Mouse (Mus musculus) small intestine, adult 2 months (tissue): Measurements from ENCODE around the gene C2. TPM values are rescaled to one million over a fixed set of nuclear protein-coding genes. Genes with fewer than 3 reads are reported as not detected.

Experiments used
- H3K27ac ChIP-seq: fragments of 200-500 bp; 2 replicates; pipeline ENCODE4 v1.5.1; 2012; ENCODE audit warnings: low read depth, low read length, control low read depth, inconsistent platforms; ENCODE audit not compliant: insufficient read depth
- H3K27me3 ChIP-seq: fragments of 200-500 bp; 2 replicates; pipeline ENCODE4 v1.6.1; 2012; ENCODE audit warnings: mild to moderate bottlenecking, moderate library complexity, low read length, inconsistent platforms; ENCODE audit not compliant: control insufficient read depth, insufficient read depth
- H3K36me3 ChIP-seq: fragments of 200-500 bp; 2 replicates; pipeline ENCODE4 v1.6.1; 2012; ENCODE audit warnings: mild to moderate bottlenecking, low read length, control low read depth, inconsistent platforms; ENCODE audit not compliant: control insufficient read depth, insufficient read depth
- H3K4me1 ChIP-seq: fragments of 200-500 bp; 2 replicates; pipeline ENCODE4 v1.6.1; 2012; ENCODE audit warnings: low read length, inconsistent platforms, mixed read lengths; ENCODE audit not compliant: control insufficient read depth, insufficient read depth, insufficient read length
- H3K4me3 ChIP-seq: fragments of 200-500 bp; 2 replicates; pipeline ENCODE4 v1.5.1; 2012; ENCODE audit warnings: low read depth, mild to moderate bottlenecking, control low read depth, inconsistent platforms, low read length, moderate library complexity
- CTCF ChIP-seq: fragments of 200-500 bp; IDR thresholded peaks from 2 replicates; pipeline ENCODE4 v1.5.1; 2012; ENCODE audit warnings: low read depth, mild to moderate bottlenecking, control low read depth, inconsistent platforms, low read length, moderate library complexity, mixed read lengths; ENCODE audit not compliant: insufficient replicate concordance, insufficient read length; ENCODE audit errors: extremely low read depth
- POLR2A ChIP-seq: fragments of 200-500 bp; IDR thresholded peaks from 2 replicates; pipeline ENCODE4 v1.6.1; 2012; ENCODE audit warnings: low read depth, mild to moderate bottlenecking, control low read depth, inconsistent platforms, low read length, moderate library complexity
- WGBS: fragments of 180-500 bp; shearing (Covaris S2); methylation state at CpG from one replicate; pipeline ENCODE4 v1.1.7; 2018; 5-methylcytosine and 5-hydroxymethylcytosine counted together
- polyA plus RNA-seq: library from polyadenylated mRNA; depleted of rRNA; stranded (reverse); fragments of >200 nt; gene quantifications from 2 replicates; pipeline ENCODE4 v1.2.3, GENCODE M21; 2012

C2 gene
- polyA plus RNA-seq, 1 experiment: 10.6 TPM

DNA sequence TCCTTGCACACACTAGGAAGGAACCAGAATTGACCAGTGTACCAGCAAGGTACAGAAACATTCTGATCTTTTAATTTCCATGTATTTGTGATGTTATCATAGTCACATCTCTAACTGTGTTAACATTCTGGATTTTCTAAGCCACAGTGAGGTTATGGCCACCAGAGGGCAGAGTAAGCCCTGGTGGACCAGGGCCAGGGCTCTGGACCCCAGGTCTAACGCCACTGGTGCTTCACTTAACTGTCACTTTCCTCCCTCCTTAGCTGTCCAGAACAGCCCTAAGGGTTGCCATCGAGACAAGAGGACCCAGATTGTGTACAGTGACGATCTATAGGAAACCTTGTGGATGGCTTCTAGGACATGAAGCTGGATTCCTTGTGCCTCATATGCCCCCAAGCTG, 42.2 kb downstream of the C2 start:
- Histone ChIP-seq H3K4me1 (peaks cover 12% of the 10 kb centered on the region; the same call in 1 of the 2 replicates), H3K36me3 (peaks cover 54% of the 10 kb centered on the region), H3K4me3 (no peak overlapping the region), H3K27me3 (no peaks in the 10 kb centered on the region), H3K27ac (no peak overlapping the region)
- TF ChIP-seq POLR2A (no peak), CTCF (peak; percentile 89; the same call in 1 of the 2 replicates)
- WGBS: 31% methylated on average over 3 of the region's 3 CpGs

DNA sequence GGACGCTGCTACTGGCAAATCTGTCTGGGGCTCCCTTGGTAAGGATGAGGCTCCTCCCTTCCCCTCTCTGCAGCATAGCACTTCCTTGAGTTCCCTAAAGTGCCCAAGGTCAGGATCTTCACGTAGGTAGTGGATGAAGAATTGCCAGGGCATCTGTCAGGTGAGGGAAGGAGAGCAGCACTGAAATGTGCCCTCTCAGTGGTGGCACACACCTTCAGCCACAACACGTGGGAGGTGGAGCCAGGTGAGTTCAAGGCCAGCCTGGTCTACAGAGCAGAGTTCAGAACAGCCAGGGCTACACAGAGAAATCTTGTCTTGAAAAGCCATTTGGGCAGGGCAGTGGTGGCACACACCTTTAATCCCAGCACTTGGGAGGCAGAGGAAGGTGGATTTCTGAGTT, 43.3 kb downstream of the C2 start:
- Histone ChIP-seq H3K27me3 (no peaks in the 10 kb centered on the region), H3K4me1 (peaks cover 4% of the 10 kb centered on the region; the same call in 1 of the 2 replicates), H3K27ac (no peak overlapping the region), H3K36me3 (peaks cover 50% of the 10 kb centered on the region), H3K4me3 (no peak overlapping the region)
- WGBS: 43% methylated on average over 3 of the region's 3 CpGs
- TF ChIP-seq CTCF: no peak
- TF ChIP-seq POLR2A: no peak

DNA sequence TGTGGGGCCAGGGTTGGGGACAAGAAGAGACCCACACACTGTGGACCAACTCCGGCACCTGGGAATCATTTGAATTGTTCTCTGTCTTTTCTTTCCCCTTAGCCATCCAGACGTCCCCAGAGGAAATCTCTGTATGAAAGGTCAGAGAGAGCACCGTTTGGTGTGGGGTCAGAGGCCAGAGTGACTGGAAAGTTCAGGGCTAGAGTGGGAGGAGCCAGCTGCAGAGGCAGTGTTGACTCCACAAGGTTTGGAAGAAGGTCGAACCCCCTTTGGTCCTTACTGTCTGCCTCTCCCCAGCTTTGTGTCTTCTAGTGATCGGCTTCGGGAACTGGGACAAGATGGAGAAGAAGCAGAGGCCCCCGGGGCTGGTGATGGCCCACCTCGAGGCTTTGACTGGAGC, 44.6 kb downstream of the C2 start:
- H3K27ac ChIP-seq: no peak overlapping the region

DNA sequence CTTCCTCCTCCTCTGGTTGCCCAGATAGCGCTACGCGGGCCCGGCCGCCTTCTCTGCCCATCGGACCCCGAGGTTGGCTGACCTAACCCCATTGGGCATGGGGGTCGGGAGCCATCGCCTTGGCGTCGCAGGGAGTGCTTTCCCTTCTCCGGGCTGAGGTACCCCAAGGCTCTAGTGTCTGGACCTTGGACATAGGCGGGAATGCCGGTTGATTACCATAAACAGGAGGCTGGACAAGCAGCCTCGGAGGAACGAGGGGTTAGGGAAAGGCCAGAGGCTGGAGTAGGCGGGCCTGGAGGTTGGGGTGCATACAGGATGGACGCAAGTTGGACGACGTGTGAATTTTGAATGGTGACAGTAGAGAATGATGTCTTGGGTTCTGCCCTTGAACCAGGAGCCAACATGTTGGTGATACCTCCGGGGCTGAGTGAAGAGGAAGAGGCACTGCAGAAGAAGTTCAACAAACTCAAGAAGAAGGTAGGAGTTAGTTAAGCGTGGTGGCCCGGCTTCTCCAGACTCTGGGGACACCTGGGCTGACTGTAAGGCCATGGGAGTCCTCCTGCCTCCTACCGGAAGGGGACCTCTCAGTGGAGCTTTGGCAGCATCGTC, 47.4 kb downstream of the C2 start:
- H3K36me3 ChIP-seq: peaks cover 43% of the 10 kb centered on the region
- peaks cover 7% of the 10 kb centered on the region; the same call in 1 of the 2 replicates for H3K4me1 ChIP-seq
- no peaks in the 10 kb centered on the region for H3K27me3 ChIP-seq
- peak overlapping the region; percentile 74 for H3K4me3 ChIP-seq
- peak overlapping the region; percentile 60 for H3K27ac ChIP-seq
- WGBS: 2% methylated on average over 25 of the region's 25 CpGs
- TF ChIP-seq CTCF (no peak), POLR2A (no peak)

More for the DNA sequence above, 44.6 kb downstream of the C2 start:
- Histone ChIP-seq H3K27me3 (no peaks in the 10 kb centered on the region), H3K4me1 (peaks cover 7% of the 10 kb centered on the region; the same call in 1 of the 2 replicates), H3K36me3 (peaks cover 40% of the 10 kb centered on the region), H3K4me3 (no peak overlapping the region)
- TF ChIP-seq CTCF (no peak), POLR2A (no peak)
- 81% methylated on average over 8 of the region's 8 CpGs for WGBS

DNA sequence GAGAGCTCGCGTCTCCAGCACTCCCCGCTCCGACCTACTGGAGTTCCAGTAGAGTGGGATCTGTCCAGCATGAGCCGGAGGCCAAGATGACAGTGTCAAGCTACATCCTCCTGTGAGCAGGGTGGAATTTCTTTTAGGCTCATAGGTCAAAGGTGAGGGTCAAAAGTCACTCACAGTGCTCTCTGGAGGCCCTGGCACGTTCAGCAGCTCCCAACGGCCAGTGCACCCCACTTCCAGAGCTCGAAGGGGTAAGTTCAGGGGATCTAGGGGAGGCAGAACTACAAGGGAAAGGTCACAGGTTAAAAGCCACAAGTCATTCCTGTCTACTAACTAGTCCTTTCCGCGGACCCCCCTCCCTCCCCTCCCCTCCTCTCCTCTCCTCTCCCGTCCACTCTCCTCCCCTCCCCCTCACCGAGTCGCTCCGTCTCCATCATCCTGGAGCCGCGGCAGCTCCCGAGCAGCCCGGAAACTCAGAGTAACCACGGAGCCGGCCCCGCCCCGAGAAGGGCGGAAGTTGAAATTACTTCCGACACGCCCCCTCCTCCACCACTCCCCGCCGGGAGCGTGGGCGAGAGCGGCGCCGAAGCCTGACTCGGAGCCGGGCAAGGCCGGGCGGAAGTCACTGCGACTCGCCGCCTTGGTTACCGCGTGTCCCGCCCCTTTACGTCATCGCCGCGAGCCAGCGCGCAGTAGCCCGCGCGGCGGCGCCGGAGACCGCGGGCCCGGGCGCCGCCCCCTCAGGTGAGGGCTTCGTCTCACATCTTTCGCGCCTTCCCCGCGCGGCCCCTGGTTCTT, 48.1 kb downstream of the C2 start, which contains the start of the genes Skiv2l and Nelfe:
TSS of gene Skiv2l (minus strand) at position 489 of the 795 bp plus-strand sequence.
TSS of gene Nelfe (plus strand) at position 670 of the 795 bp plus-strand sequence.
- Histone ChIP-seq H3K27ac (peak within 1 kb of the TSS; percentile 60), H3K27me3 (no peaks in the 10 kb centered on the region), H3K4me1 (peaks cover 7% of the 10 kb centered on the region; the same call in 1 of the 2 replicates), H3K36me3 (peaks cover 42% of the 10 kb centered on the region), H3K4me3 (peak within 1 kb of the TSS; percentile 74)
- under 1% methylated on average over 65 of the region's 65 CpGs for WGBS
- TF ChIP-seq POLR2A (peak; percentile 61), CTCF (no peak)

DNA sequence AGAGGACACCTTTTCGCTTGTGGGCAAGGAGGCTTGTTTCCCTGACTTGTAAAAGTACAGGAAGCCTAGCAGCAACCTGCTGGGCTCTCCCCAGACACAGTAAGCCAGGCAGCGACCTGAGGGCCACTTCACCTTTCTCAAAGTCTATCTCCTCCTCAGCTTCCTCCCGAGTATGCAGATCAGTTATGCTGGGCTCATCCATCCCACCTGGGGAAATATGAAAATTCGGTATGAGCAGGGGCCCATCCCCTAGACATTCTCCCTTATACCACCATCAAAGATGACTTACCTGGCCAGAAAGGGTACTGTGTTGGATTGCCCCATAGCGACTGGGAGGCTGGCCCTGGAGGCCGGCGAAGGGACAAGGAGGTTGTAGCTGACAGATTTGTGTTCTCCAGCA, 50.5 kb downstream of the C2 start:
- no peak overlapping the region for H3K4me3 ChIP-seq
- 92% methylated on average over 7 of the region's 7 CpGs for WGBS
- peaks cover 7% of the 10 kb centered on the region; the same call in 1 of the 2 replicates for H3K4me1 ChIP-seq
- no peak overlapping the region for H3K27ac ChIP-seq
- H3K36me3 ChIP-seq: peaks cover 50% of the 10 kb centered on the region
- H3K27me3 ChIP-seq: no peaks in the 10 kb centered on the region
- TF ChIP-seq POLR2A (no peak), CTCF (no peak)

DNA sequence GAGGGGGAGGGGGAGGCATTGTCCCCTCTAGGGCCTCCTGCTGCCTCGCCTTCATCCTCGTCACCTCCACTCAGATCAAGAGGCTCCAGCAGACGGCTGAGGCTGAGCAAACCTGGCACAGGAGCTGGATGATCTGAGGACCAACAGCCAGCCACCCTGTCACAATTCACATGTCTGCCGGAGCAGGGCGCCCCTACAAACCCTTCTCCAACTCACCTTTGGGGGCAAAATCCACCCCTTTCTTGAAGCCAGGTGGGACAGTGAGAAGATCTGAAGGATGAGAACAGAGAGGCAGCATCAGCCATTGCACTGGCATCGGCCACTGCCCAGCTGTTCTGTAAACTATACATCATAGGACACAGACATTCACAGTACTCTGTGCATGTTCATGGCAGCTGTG, 50.9 kb downstream of the C2 start:
- peaks cover 50% of the 10 kb centered on the region for H3K36me3 ChIP-seq
- WGBS: 88% methylated on average over 6 of the region's 6 CpGs

More for the DNA sequence above, 50.9 kb downstream of the C2 start:
- Histone ChIP-seq H3K27me3 (no peaks in the 10 kb centered on the region), H3K4me3 (no peak overlapping the region), H3K4me1 (peaks cover 7% of the 10 kb centered on the region; the same call in 1 of the 2 replicates), H3K27ac (no peak overlapping the region)
- TF ChIP-seq CTCF (no peak), POLR2A (no peak)
